Mouse (Mus musculus) bone marrow macrophage, adult 2 months (primary cell): ENCODE results near the gene Sugp1.

Experiments used
- CTCF ChIP-seq: IDR thresholded peaks from 2 replicates; pipeline ENCODE4 v1.5.1; 2012; ENCODE audit warnings: low read depth, mild to moderate bottlenecking, low read length, moderate library complexity
- POLR2A ChIP-seq: IDR thresholded peaks from 2 replicates; pipeline ENCODE4 v1.6.1; 2012; ENCODE audit warnings: mild to moderate bottlenecking, low read depth, low read length, borderline replicate concordance

- no peak for TF ChIP-seq POLR2A
- TF ChIP-seq CTCF, result no peak
Measured at GRCm38 (mm10) chr8:70071836-70072440, 29.3 kb downstream of the Sugp1 start.
